Mouse (Mus musculus) heart, adult 2 months (tissue): Measurements from ENCODE around the gene Plch2.

Experiments
- CTCF ChIP-seq: fragments of 200-600 bp; IDR thresholded peaks from 2 replicates; pipeline ENCODE4 v1.8.1; 2022; ENCODE audit warnings: antibody characterized with exemption, mild to moderate bottlenecking, moderate library complexity
- POLR2A ChIP-seq: fragments of 200-500 bp; IDR thresholded peaks from 2 replicates; pipeline ENCODE4 v1.6.1; 2011; ENCODE audit warnings: mild to moderate bottlenecking, low read depth, low read length, control low read depth; ENCODE audit not compliant: insufficient read depth

GRCm38 (mm10) chr4:155014791-155015190 is 41.8 kb downstream of the Plch2 start:
- TF ChIP-seq POLR2A (no peak), CTCF (no peak)
